Mouse (Mus musculus) ES-Bruce4 (cell line): Measurements from ENCODE around the gene Kank1.

Experiments used
- CTCF ChIP-seq: IDR thresholded peaks from one replicate; pipeline ENCODE4 v1.8.1; 2011; ENCODE audit warnings: low read depth, low read length
- EP300 ChIP-seq: IDR thresholded peaks from 2 replicates; pipeline ENCODE4 v1.6.1; 2011; ENCODE audit warnings: low read depth, low read length; ENCODE audit not compliant: insufficient read depth
- POLR2A ChIP-seq: IDR thresholded peaks from one replicate; pipeline ENCODE4 v1.8.1; 2011; ENCODE audit warnings: low read length; ENCODE audit not compliant: insufficient read depth

GRCm38 (mm10) chr19:25187681-25188080 is 49.1 kb upstream of the Kank1 start:
- TF ChIP-seq EP300 = no peak
- no peak for TF ChIP-seq CTCF
- TF ChIP-seq POLR2A = no peak
